Mouse (Mus musculus): ENCODE data around the gene Clpsl2.
"Not testable (repeated sequence)": the region's sequence is repeated elsewhere in the genome, so short reads cannot be mapped to it uniquely, and the experiment has no call there.

The Clpsl2 gene

GRCm38 (mm10) chr17:28521071-28521726 is 28.0 kb upstream of the Clpsl2 start:
- DNase-seq (ENCODE audit: low spot score): no peak

GRCm38 (mm10) chr17:28521920-28522319 is 27.3 kb upstream of the Clpsl2 start:
- no peak for DNase-seq (ENCODE audit: low spot score)

GRCm38 (mm10) chr17:28522623-28523354 is 26.4 kb upstream of the Clpsl2 start:
- peak; percentile 45 for DNase-seq (ENCODE audit: low spot score)

GRCm38 (mm10) chr17:28523355-28524008 is 25.7 kb upstream of the Clpsl2 start:
- DNase-seq (ENCODE audit: low spot score): no peak

- DNase-seq (ENCODE audit: low spot score): no peak
These were observed 25.1 kb upstream of the Clpsl2 start for GRCm38 (mm10) chr17:28524009-28524695.

GRCm38 (mm10) chr17:28524831-28525430 is 24.3 kb upstream of the Clpsl2 start:
- DNase-seq (ENCODE audit: low spot score): no peak

GRCm38 (mm10) chr17:28527184-28528042 is 21.8 kb upstream of the Clpsl2 start:
- DNase-seq (ENCODE audit: low spot score): no peak

- DNase-seq (ENCODE audit: low spot score): peak; percentile 60
These were observed 21.2 kb upstream of the Clpsl2 start for GRCm38 (mm10) chr17:28528043-28528351.

- no peak for DNase-seq (ENCODE audit: low spot score)
These were observed 20.1 kb upstream of the Clpsl2 start for GRCm38 (mm10) chr17:28529116-28529515.

- no peak for DNase-seq (ENCODE audit: low spot score)
These were observed 18.7 kb upstream of the Clpsl2 start, which contains the start of gene Armc12 for GRCm38 (mm10) chr17:28530506-28530905. TSS of gene Armc12 (plus strand) at chr17:28530806.

- no peak for DNase-seq (ENCODE audit: low spot score)
These were observed 17.3 kb upstream of the Clpsl2 start for GRCm38 (mm10) chr17:28531946-28532345.

GRCm38 (mm10) chr17:28532557-28532956 is 16.7 kb upstream of the Clpsl2 start:
- no peak for DNase-seq (ENCODE audit: low spot score)

GRCm38 (mm10) chr17:28533327-28533726 is 15.9 kb upstream of the Clpsl2 start:
- DNase-seq (ENCODE audit: low spot score): no peak

- no peak for DNase-seq (ENCODE audit: low spot score)
These were observed 11.3 kb upstream of the Clpsl2 start for GRCm38 (mm10) chr17:28537881-28538280.

- no peak for DNase-seq (ENCODE audit: low spot score)
These were observed 2.3 kb upstream of the Clpsl2 start for GRCm38 (mm10) chr17:28546925-28547324.

GRCm38 (mm10) chr17:28548550-28548949 is 661 bp upstream of the Clpsl2 start:
- DNase-seq (ENCODE audit: low spot score): no peak

GRCm38 (mm10) chr17:28553040-28553793 is 4.0 kb downstream of the Clpsl2 start:
- no peak for DNase-seq (ENCODE audit: low spot score)

GRCm38 (mm10) chr17:28554021-28554420 is 4.8 kb downstream of the Clpsl2 start:
- DNase-seq (ENCODE audit: low spot score): not testable (repeated sequence)

- DNase-seq (ENCODE audit: low spot score): no peak
These were observed 7.6 kb downstream of the Clpsl2 start for GRCm38 (mm10) chr17:28556635-28557396.

- DNase-seq (ENCODE audit: low spot score): no peak
These were observed 8.6 kb downstream of the Clpsl2 start for GRCm38 (mm10) chr17:28557772-28558171.

All from c-Kit-positive CD71-positive TER-119-positive erythroid progenitor cells, embryonic 14.5 days (primary cell).